Comparison of ENCODE assay signal across 8 mouse cellular contexts in the genomic region with DNA sequence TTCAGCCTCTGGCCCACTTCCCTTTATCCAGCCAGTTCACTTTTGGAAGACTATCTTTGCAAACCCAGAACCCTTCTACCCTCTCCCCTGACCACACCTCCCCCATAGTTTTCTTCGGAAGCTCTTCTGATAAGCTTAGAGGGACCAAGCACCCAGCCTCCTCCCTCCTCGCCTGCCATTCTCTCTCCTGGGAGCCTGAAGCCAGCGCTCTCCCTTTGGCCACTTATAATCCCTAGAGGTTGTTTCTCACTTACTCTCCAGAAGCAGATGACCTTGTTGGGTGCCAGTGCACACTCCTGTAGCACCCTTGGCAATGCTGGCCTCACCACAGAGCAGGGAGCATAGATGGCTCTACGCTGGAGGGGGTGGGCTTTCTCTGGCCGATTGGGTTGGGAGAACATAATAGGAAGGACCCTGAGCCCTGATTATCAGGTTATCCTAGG. TPM values are rescaled to one million over a fixed set of nuclear protein-coding genes. Genes with fewer than 3 reads are reported as not detected.
DNase-seq lines count a peak whose midpoint lies in the region; ATAC-seq lines count a peak whose summit lies in the region.

No protein-coding gene starts in this region.

- peak; percentile 4; the same call in 1 of the 2 replicates for ATAC-seq in frontal cortex, adult (ENCODE audit: low TSS enrichment)
- peak; percentile 41 for ATAC-seq in erythroid progenitor cell, adult 5-6 weeks (replicated peaks; ENCODE audit: low FRiP score, poor library complexity, severe bottlenecking)

- DNase-seq in frontal cortex, postnatal 14 days (ENCODE audit: low spot score in 2 of 2), result no peak
- DNase-seq in 3134 (ENCODE audit: extremely low read depth, insufficient read length, low spot score) (peak; percentile 46), liver (peak; percentile 63)
- DNase-seq in spleen, postnatal 10 days (ENCODE audit: low spot score in 2 of 2), result no peak
- no peak for DNase-seq in layer of hippocampus, postnatal 10 days (ENCODE audit: low spot score in 2 of 2)
- DNase-seq in left cerebral cortex, adult 18-20 months (ENCODE audit: low spot score in 2 of 2), result no peak

RNA-seq across cellular contexts. Expression of a gene that starts 13.5 kb away (rescaled TPM):
- 52.4 and 62.0 TPM in 2 replicates for total RNA-seq in erythroid progenitor cell, adult 5-6 weeks (2015; ENCODE audit: low replicate concordance)
- total RNA-seq in erythroid progenitor cell, adult 5-6 weeks (2017; ENCODE audit: low replicate concordance), result 13.1 and 27.8 TPM in 2 replicates
- total RNA-seq in layer of hippocampus, postnatal 10 days (2021), result 10 to 100 TPM; 11.5 to 12.0 TPM
- 10 to 100 TPM; 11.4 to 11.9 TPM for total RNA-seq in left cerebral cortex, adult 18-20 months (2021)

RNA-seq across cellular contexts. Expression of a gene that starts 25.5 kb away (rescaled TPM):
- total RNA-seq in erythroid progenitor cell, adult 5-6 weeks (2015; ENCODE audit: low replicate concordance), result 57.0 and 70.6 TPM in 2 replicates
- 74.7 and 92.1 TPM in 2 replicates for total RNA-seq in erythroid progenitor cell, adult 5-6 weeks (2017; ENCODE audit: low replicate concordance)
- total RNA-seq in layer of hippocampus, postnatal 10 days (2021), result 10 to 100 TPM; 28.0 to 28.8 TPM
- total RNA-seq in left cerebral cortex, adult 18-20 months (2021), result 10 to 100 TPM; 41.9 TPM

RNA-seq across cellular contexts. Expression of a gene that starts 41.4 kb away (rescaled TPM):
- not detected in 2 replicates for total RNA-seq in erythroid progenitor cell, adult 5-6 weeks (2015; ENCODE audit: low replicate concordance)
- 0.26 TPM in 1 of 2 replicates, not detected in the other for total RNA-seq in erythroid progenitor cell, adult 5-6 weeks (2017; ENCODE audit: low replicate concordance)
- total RNA-seq in layer of hippocampus, postnatal 10 days (2021), result not detected
- not detected for total RNA-seq in left cerebral cortex, adult 18-20 months (2021)

RNA-seq across cellular contexts. Expression of a gene that starts 43.9 kb away (rescaled TPM):
- not detected in 2 replicates for total RNA-seq in erythroid progenitor cell, adult 5-6 weeks (2015; ENCODE audit: low replicate concordance)
- not detected in 2 replicates for total RNA-seq in erythroid progenitor cell, adult 5-6 weeks (2017; ENCODE audit: low replicate concordance)
- 1 to 10 TPM; 1.4 TPM for total RNA-seq in layer of hippocampus, postnatal 10 days (2021)
- 1 to 10 TPM; 1.4 to 2.0 TPM for total RNA-seq in left cerebral cortex, adult 18-20 months (2021)

RNA-seq across cellular contexts. Expression of a gene that starts 53.0 kb away (rescaled TPM):
- total RNA-seq in erythroid progenitor cell, adult 5-6 weeks (2015; ENCODE audit: low replicate concordance), result 7.9 and 9.6 TPM in 2 replicates
- 21.6 and 25.2 TPM in 2 replicates for total RNA-seq in erythroid progenitor cell, adult 5-6 weeks (2017; ENCODE audit: low replicate concordance)
- 10 to 100 TPM; 53.4 to 59.6 TPM for total RNA-seq in layer of hippocampus, postnatal 10 days (2021)
- total RNA-seq in left cerebral cortex, adult 18-20 months (2021), result 10 to 100 TPM; 27.5 to 31.8 TPM

Comparison
In these comparisons a context has a peak if more than half of its experiments do, and no peak if none do; other contexts are left out.
1. DNase-seq: peak in 3134 (single experiment) and liver (single experiment); none in frontal cortex, postnatal 14 days (0 of 2), spleen, postnatal 10 days (0 of 2), layer of hippocampus, postnatal 10 days (0 of 2) and left cerebral cortex, adult 18-20 months (0 of 2).